Mouse (Mus musculus): ENCODE measurements around the gene Akap5. TPM values are rescaled to one million over a fixed set of nuclear protein-coding genes. Genes with fewer than 3 reads are reported as not detected.

Akap5 gene
- polyA plus RNA-seq, 1 experiment from 2014 or later, result 12.1 TPM

DNA sequence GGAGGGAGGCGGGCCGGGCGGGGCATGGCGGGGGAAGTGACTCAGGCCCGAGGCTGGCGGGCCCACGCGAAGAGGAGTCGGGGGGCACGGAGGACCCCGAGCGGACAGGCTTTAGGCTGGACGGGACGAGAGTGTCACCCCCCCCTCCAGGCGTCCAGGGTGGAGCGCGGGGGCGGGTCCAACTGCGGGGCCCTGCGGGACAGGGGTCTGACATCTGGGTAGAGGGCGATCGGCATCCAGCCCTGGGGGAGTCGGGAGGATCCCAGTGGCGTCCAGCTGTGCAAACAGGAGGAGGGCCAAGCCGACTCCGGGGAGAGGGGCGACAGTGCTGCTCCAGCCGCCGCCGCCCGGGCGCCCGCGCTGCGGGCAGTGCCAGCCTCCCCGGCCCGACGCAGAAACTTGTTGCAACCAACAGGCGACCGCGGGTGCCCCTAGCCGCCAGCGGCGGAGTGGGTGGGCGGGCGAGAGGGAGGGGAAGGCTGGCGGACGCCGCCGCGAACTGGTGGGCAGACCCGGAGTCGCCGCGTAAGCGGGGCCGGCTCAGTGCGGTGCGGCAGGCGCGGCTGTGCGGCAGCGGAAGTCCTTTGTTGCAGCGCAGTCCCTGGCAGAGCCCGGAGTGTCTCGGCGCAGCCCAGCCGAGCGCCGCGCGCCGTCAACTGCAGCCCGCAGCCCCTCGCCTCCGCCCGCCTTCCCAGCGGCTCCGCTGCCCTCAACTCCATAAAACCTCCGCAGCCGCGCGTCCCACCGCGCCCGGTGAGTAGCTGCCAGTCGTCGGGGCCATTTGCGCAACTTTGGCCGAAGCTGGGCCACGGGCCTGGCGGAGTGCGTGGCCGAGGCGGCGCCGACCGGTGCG, 45.5 kb downstream of the Akap5 start, which contains the start of gene Zbtb1:
TSS of gene Zbtb1 (plus strand) at position 289 of the 853 bp plus-strand sequence.
- 1% methylated on average over 84 of the region's 99 CpGs for WGBS
- DNase-seq (ENCODE audit: low spot score) (peak; percentile 64), ATAC-seq (ENCODE audit: low FRiP score) (peak; percentile 52)
- Histone ChIP-seq H3K4me1 (replicated peaks; ENCODE audit: control insufficient read depth, insufficient read depth, low read length) (peaks cover 36% of the 10 kb centered on the region), H3K36me3 (replicated peaks; ENCODE audit: control insufficient read depth, insufficient read depth) (no peaks in the 10 kb centered on the region), H3K27ac (peak within 1 kb of the TSS; percentile 98), H3K27me3 (ENCODE audit: control insufficient read depth, insufficient read depth, low read length) (no peaks in the 10 kb centered on the region), H3K4me2 (replicated peaks) (peak within 1 kb of the TSS; percentile 86), H3K9me3 (ENCODE audit: control insufficient read depth, low read length) (no peaks in the 10 kb centered on the region), H3K4me3 (replicated peaks; ENCODE audit: low read length) (peak within 1 kb of the TSS; percentile 96), H3K9ac (peak within 1 kb of the TSS; percentile 99)

DNA sequence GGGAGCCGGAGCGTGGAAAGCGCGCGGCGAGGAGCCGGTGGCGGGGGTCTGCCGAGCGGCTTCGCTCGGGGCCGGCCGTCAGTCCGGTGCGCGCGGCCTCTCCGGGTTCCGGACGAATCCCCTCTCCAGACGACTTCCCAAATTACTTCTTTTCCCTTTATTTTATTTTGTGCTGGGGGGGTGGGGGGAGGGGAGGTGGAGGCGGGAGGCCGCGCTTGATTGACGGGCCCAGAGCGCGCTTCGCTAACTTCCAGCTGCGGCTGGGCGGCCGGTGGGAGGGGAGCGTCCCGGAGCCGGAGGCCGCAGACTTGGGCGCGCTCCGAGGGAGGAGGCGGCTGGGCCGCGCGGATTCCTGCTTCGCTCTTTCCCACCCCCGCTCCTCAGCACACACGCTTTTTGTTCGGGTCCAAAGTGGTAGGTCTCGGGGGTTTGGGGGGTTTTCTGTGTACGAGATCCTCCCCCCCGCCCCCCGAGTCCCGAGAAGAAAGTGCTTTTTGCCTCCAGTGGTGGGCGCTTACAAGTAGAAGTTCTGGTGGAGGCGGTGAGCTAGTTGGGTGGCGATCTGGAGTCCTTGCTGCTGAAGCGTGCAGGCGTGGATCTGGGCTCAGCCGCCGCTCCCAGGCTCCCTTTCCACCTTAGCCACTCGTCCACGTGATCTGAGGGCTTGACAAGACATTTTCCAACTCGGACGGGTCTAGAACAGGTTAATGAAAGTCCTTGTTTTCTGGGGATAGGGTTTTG, 46.3 kb downstream of the Akap5 start:
- H3K4me2 ChIP-seq (replicated peaks), result peak overlapping the region; percentile 86
- peaks cover 34% of the 10 kb centered on the region for H3K4me1 ChIP-seq (replicated peaks; ENCODE audit: control insufficient read depth, insufficient read depth, low read length)
- H3K9ac ChIP-seq, result peak overlapping the region; percentile 99
- peak overlapping the region; percentile 96 for H3K4me3 ChIP-seq (replicated peaks; ENCODE audit: low read length)
- H3K27ac ChIP-seq, result peak overlapping the region; percentile 98
- ATAC-seq (ENCODE audit: low FRiP score) (no peak), DNase-seq (ENCODE audit: low spot score) (peak; percentile 67)
- H3K9me3 ChIP-seq (ENCODE audit: control insufficient read depth, low read length), result no peaks in the 10 kb centered on the region
- no peaks in the 10 kb centered on the region for H3K36me3 ChIP-seq (replicated peaks; ENCODE audit: control insufficient read depth, insufficient read depth)
- under 1% methylated on average over 60 of the region's 63 CpGs for WGBS
- H3K27me3 ChIP-seq (ENCODE audit: control insufficient read depth, insufficient read depth, low read length), result no peaks in the 10 kb centered on the region

DNA sequence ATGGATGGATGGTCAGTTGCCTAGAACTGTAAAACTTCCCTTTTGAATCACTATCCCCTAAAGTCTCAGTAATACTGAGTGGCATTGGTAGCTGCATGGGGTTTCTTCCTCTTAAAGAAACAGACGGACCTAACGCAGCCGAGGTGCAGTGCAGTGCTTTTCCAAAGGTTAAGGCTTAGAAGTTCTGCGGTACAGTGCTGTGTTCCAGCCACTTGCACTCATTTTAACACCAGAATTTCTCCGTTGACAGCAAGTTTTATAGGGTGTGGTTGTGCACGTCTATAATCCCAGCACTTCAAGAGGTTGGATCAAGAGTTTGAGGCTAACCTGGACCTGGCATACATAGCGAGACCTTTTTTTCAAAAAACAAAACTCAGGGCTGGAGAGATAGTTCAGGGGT, 47.4 kb downstream of the Akap5 start:
- Histone ChIP-seq H3K9ac (peak overlapping the region; percentile 99; the same call in 1 of the 2 replicates), H3K4me2 (replicated peaks) (peak overlapping the region; percentile 86), H3K27me3 (ENCODE audit: control insufficient read depth, insufficient read depth, low read length) (no peaks in the 10 kb centered on the region), H3K36me3 (replicated peaks; ENCODE audit: control insufficient read depth, insufficient read depth) (no peaks in the 10 kb centered on the region), H3K4me3 (replicated peaks; ENCODE audit: low read length) (peak overlapping the region; percentile 96), H3K27ac (no peak overlapping the region), H3K9me3 (ENCODE audit: control insufficient read depth, low read length) (no peaks in the 10 kb centered on the region), H3K4me1 (replicated peaks; ENCODE audit: control insufficient read depth, insufficient read depth, low read length) (peaks cover 26% of the 10 kb centered on the region)
- DNase-seq (ENCODE audit: low spot score) (no peak), ATAC-seq (ENCODE audit: low FRiP score) (no peak)
- WGBS, result 45% methylated on average over 7 of the region's 7 CpGs

DNA sequence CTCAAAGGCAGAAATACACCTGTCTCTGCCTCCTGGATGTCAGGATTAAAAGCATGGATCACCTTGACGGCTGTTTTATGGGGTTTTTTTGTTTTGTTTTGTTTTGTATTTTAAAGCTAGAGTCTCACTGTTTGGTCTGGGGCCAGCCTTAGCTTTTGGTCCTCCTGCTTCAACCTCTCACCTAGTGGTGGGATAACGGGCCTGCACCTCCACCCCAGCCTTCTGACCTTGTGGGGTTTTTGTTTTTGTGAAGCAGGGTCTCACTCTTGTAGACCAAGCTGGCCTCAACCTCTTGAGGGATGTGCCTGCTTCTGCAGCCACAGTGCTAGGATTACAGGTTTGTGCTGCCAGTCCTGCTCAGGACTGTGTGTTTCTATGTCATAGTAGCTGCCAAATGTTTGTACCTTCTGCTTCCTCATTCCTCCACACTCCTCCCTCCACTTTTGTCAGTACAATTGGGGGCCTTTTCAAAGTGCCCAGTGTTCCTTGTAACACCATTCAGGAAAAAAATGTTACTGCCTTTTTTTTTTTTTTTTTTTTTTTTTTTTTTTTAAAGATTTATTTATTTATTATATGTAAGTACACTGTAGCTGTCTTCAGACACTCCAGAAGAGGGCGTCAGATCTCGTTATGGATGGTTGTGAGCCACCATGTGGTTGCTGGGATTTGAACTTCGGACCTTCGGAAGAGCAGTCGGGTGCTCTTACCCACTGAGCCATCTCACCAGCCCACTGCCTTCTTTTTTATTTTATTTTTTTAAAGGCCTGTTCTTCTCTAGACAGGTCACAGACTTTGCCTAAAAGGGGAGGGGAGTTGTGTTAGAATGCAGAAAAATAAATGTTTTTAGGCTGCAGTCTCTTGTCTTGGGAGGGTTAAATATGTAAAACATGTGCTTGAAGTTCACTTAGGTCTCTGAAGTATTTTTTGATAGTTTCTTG, 48.5 kb downstream of the Akap5 start:
- Histone ChIP-seq H3K27me3 (ENCODE audit: control insufficient read depth, insufficient read depth, low read length) (no peaks in the 10 kb centered on the region), H3K36me3 (replicated peaks; ENCODE audit: control insufficient read depth, insufficient read depth) (no peaks in the 10 kb centered on the region), H3K4me2 (replicated peaks) (no peak overlapping the region), H3K4me3 (replicated peaks; ENCODE audit: low read length) (no peak overlapping the region), H3K4me1 (replicated peaks; ENCODE audit: control insufficient read depth, insufficient read depth, low read length) (peaks cover 15% of the 10 kb centered on the region), H3K27ac (no peak overlapping the region), H3K9ac (no peak overlapping the region), H3K9me3 (ENCODE audit: control insufficient read depth, low read length) (no peaks in the 10 kb centered on the region)
- DNase-seq (ENCODE audit: low spot score), result no peak
- no peak for ATAC-seq (ENCODE audit: low FRiP score)
- WGBS, result 86% methylated on average over 5 of the region's 7 CpGs

DNA sequence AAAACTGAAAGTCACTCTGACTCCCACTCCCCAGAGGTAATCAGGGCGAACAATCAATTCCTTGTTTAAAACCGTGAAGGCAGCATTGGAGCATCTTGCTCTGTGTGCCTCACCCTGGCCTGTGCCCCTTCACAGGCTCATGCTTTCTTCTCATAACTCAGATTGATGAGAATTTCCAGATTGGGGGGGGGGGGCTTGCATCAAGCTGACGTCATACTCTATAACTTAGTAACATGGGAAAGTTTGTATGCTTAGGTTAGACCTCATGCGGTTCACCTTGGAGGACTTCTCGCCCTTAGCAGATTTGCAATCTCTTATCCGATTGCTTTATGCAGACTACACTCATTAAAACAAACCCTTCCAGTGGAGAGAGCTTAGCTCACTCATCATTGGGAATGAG, 49.3 kb downstream of the Akap5 start:
- no peak overlapping the region for H3K4me3 ChIP-seq (replicated peaks; ENCODE audit: low read length)
- no peak overlapping the region for H3K27ac ChIP-seq
- no peaks in the 10 kb centered on the region for H3K36me3 ChIP-seq (replicated peaks; ENCODE audit: control insufficient read depth, insufficient read depth)
- H3K4me1 ChIP-seq (replicated peaks; ENCODE audit: control insufficient read depth, insufficient read depth, low read length), result 0 out of 2 replicates have a peak, but pooled peaks cover 11% of the 10 kb centered on the region
- H3K4me2 ChIP-seq (replicated peaks), result no peak overlapping the region
- WGBS, result 64% methylated on average over 6 of the region's 6 CpGs
- no peak overlapping the region for H3K9ac ChIP-seq
- ATAC-seq (ENCODE audit: low FRiP score) (no peak), DNase-seq (ENCODE audit: low spot score) (no peak)
- H3K9me3 ChIP-seq (ENCODE audit: control insufficient read depth, low read length), result no peaks in the 10 kb centered on the region
- H3K27me3 ChIP-seq (ENCODE audit: control insufficient read depth, insufficient read depth, low read length), result no peaks in the 10 kb centered on the region

DNA sequence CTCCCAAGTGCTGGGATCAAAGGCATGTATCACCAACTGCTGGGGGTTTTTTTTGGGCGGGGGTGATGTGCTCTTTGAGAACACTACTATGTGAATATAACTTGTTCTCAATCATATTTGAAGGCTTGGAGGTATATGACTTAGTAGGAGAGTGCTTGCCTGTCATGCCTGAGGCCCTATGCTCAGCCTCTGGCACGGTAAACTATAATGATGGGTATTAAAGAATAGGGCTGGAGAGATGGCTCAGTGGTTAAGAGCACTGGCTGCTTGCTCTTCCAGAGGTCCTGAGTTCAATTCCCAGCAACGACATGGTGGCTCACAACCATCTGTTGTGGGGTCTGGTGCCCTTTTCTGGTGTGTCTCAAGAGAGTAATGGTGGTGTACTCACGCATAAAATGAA, 50.2 kb downstream of the Akap5 start:
- Histone ChIP-seq H3K36me3 (replicated peaks; ENCODE audit: control insufficient read depth, insufficient read depth) (no peaks in the 10 kb centered on the region), H3K9ac (no peak overlapping the region), H3K4me1 (replicated peaks; ENCODE audit: control insufficient read depth, insufficient read depth, low read length) (0 out of 2 replicates have a peak, but pooled peaks cover 11% of the 10 kb centered on the region), H3K27ac (no peak overlapping the region), H3K27me3 (ENCODE audit: control insufficient read depth, insufficient read depth, low read length) (no peaks in the 10 kb centered on the region), H3K9me3 (ENCODE audit: control insufficient read depth, low read length) (no peaks in the 10 kb centered on the region), H3K4me3 (replicated peaks; ENCODE audit: low read length) (no peak overlapping the region), H3K4me2 (replicated peaks) (no peak overlapping the region)
- WGBS, result 80% methylated on average over 4 of the region's 4 CpGs
- no peak for ATAC-seq (ENCODE audit: low FRiP score)
- no peak for DNase-seq (ENCODE audit: low spot score)

DNA sequence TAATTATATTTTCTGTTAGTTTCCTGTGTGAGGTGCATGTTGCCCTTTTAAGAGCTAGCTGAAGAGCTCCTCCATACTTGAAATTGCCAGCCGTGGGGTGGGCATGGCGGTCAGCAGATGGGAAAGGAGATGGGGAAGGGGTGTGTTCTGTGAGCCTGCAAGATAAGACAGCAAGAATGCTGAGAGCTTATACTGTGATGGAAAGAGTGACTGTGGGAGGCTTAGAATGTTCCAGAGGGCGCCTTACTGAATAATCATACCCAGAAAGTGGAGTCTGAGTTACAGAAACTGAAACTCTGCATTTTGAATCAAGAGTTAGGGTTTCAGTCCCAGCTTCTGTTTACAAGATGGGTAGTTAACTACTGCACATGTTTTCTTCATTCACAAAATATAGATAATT, 50.8 kb downstream of the Akap5 start:
- Histone ChIP-seq H3K27me3 (ENCODE audit: control insufficient read depth, insufficient read depth, low read length) (no peaks in the 10 kb centered on the region), H3K4me2 (replicated peaks) (no peak overlapping the region), H3K9ac (no peak overlapping the region), H3K27ac (no peak overlapping the region), H3K4me1 (replicated peaks; ENCODE audit: control insufficient read depth, insufficient read depth, low read length) (0 out of 2 replicates have a peak, but pooled peaks cover 11% of the 10 kb centered on the region), H3K36me3 (replicated peaks; ENCODE audit: control insufficient read depth, insufficient read depth) (no peaks in the 10 kb centered on the region), H3K4me3 (replicated peaks; ENCODE audit: low read length) (no peak overlapping the region), H3K9me3 (ENCODE audit: control insufficient read depth, low read length) (no peaks in the 10 kb centered on the region)
- WGBS, result 91% methylated on average over 3 of the region's 3 CpGs
- DNase-seq (ENCODE audit: low spot score), result no peak
- ATAC-seq (ENCODE audit: low FRiP score), result no peak

DNA sequence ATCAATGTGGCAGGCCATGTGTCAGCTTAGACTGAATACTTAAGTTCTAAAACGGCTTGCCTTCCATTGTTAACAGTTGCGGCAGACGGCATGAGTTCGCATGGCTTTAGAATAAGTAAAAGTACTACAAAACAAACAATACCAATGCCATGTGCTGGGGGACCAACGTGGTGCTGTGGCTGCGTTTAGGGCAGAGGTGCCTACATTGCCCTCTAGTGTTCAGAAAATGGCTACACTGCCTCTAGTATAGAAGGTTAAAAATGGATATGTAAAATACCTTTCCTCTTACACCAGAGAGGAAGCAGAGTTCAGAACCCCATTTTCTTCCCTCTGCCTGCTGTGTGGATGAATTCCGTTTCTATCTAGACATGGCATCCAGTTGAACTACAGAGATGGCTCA, 52.0 kb downstream of the Akap5 start:
- no peak overlapping the region for H3K4me2 ChIP-seq (replicated peaks)
- no peak overlapping the region for H3K4me3 ChIP-seq (replicated peaks; ENCODE audit: low read length)
- no peaks in the 10 kb centered on the region for H3K27me3 ChIP-seq (ENCODE audit: control insufficient read depth, insufficient read depth, low read length)
- H3K4me1 ChIP-seq (replicated peaks; ENCODE audit: control insufficient read depth, insufficient read depth, low read length), result 0 out of 2 replicates have a peak, but pooled peaks cover 7% of the 10 kb centered on the region
- H3K9me3 ChIP-seq (ENCODE audit: control insufficient read depth, low read length), result no peaks in the 10 kb centered on the region
- no peak overlapping the region for H3K9ac ChIP-seq
- no peak; the same call in 1 of the 2 replicates for ATAC-seq (ENCODE audit: low FRiP score)
- 37% methylated on average over 7 of the region's 7 CpGs for WGBS
- no peak overlapping the region for H3K27ac ChIP-seq
- no peak for DNase-seq (ENCODE audit: low spot score)
- H3K36me3 ChIP-seq (replicated peaks; ENCODE audit: control insufficient read depth, insufficient read depth), result no peaks in the 10 kb centered on the region

All from hindbrain, embryonic 14.5 days (tissue).